Mouse (Mus musculus) embryo, embryonic 11 days (tissue): ENCODE data around the gene Proca1.

Experiments used
- DNase-seq: peaks from one replicate; pipeline ENCODE4 v3.0.0-alpha.2; 2015

Proca1 gene

GRCm38 (mm10) chr11:78193113-78193512, at the start of gene Proca1:
TSS of gene Proca1 (plus strand) at chr11:78193392.
- DNase-seq, result no peak

GRCm38 (mm10) chr11:78143520-78143919, 49.7 kb upstream of the Proca1 start:
- DNase-seq, result no peak

GRCm38 (mm10) chr11:78146168-78146567, 47.0 kb upstream of the Proca1 start:
- DNase-seq, result no peak

- DNase-seq, result no peak
These were observed 46.3 kb upstream of the Proca1 start for GRCm38 (mm10) chr11:78146707-78147543.

- peak; percentile 38 for DNase-seq
These were observed 42.0 kb upstream of the Proca1 start for GRCm38 (mm10) chr11:78151161-78151560.

GRCm38 (mm10) chr11:78152299-78153231, 40.6 kb upstream of the Proca1 start:
- no peak for DNase-seq

- DNase-seq, result no peak
These were observed 39.4 kb upstream of the Proca1 start for GRCm38 (mm10) chr11:78153778-78154177.

GRCm38 (mm10) chr11:78155674-78156073, 37.5 kb upstream of the Proca1 start:
- DNase-seq, result no peak

- DNase-seq, result no peak
These were observed 37.0 kb upstream of the Proca1 start for GRCm38 (mm10) chr11:78156156-78156699.

- peak; percentile 88 for DNase-seq
These were observed 34.1 kb upstream of the Proca1 start for GRCm38 (mm10) chr11:78159096-78159495.

- no peak for DNase-seq
These were observed 33.6 kb upstream of the Proca1 start for GRCm38 (mm10) chr11:78159557-78159956.

- no peak for DNase-seq
These were observed 33.0 kb upstream of the Proca1 start for GRCm38 (mm10) chr11:78160171-78160570.

- DNase-seq, result no peak
These were observed 32.5 kb upstream of the Proca1 start for GRCm38 (mm10) chr11:78160675-78161074.

GRCm38 (mm10) chr11:78161169-78161568, 32.0 kb upstream of the Proca1 start:
- DNase-seq, result no peak

GRCm38 (mm10) chr11:78161968-78162367, 31.2 kb upstream of the Proca1 start:
- no peak for DNase-seq

GRCm38 (mm10) chr11:78162504-78162903, 30.7 kb upstream of the Proca1 start:
- no peak for DNase-seq

GRCm38 (mm10) chr11:78163045-78163444, 30.1 kb upstream of the Proca1 start:
- no peak for DNase-seq

GRCm38 (mm10) chr11:78163681-78164603, 29.2 kb upstream of the Proca1 start:
- DNase-seq, result peak; percentile 92

- peak; percentile 53 for DNase-seq
These were observed 28.6 kb upstream of the Proca1 start for GRCm38 (mm10) chr11:78164604-78164923.

GRCm38 (mm10) chr11:78164924-78165760, 28.1 kb upstream of the Proca1 start, which contains the start of gene Traf4:
TSS of gene Traf4 (minus strand) at chr11:78165589.
- DNase-seq, result peak; percentile 96

- DNase-seq, result no peak
These were observed 27.5 kb upstream of the Proca1 start for GRCm38 (mm10) chr11:78165761-78166109.
